Mouse (Mus musculus): ENCODE results near the gene Mtss1l.

DNA sequence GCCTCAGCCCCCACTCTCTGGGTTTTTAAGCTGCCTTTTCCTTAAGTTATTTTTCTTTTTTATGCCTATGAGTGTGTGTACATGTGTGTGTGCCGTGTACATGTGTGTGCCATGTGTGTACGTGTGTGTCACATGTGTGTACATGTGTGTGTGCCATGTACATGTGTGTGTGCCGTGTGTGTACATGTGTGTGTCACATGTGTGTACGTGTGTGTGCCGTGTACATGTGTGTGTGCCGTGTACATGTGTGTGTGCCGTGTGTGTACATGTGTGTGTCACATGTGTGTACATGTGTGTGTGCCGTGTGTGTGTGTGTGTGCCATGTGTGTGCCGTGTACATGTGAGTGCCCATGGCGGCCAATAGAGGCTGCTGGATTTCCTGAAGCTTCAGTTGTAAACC is 23.9 kb downstream of the Mtss1l start:
- TF ChIP-seq EP300 (IDR thresholded peaks at IDR 0.05; ENCODE audit: insufficient read depth, low read depth, low read length) (no peak), POLR2A (IDR thresholded peaks at IDR 0.05; ENCODE audit: insufficient read depth, low read depth, low read length) (no peak)

Data from heart, adult 2 months (tissue).